Mouse (Mus musculus) forebrain, embryonic 16.5 days (tissue): Measurements from ENCODE around the gene Mgrn1. TPM values are rescaled to one million over a fixed set of nuclear protein-coding genes. Genes with fewer than 3 reads are reported as not detected.

Experiments used
- ATAC-seq: fragments of 200-750 bp; cut with Nextera tagmentation; 2 replicates; pipeline ENCODE4 v1.8.0; 2017; ENCODE audit warnings: mild to moderate bottlenecking, moderate library complexity
- H3K27ac ChIP-seq: fragments of 300-500 bp; sonication (generic); 2 replicates; pipeline ENCODE4 v1.5.1; 2014; ENCODE audit warnings: low read length, control low read depth
- H3K27me3 ChIP-seq: fragments of 300-500 bp; sonication (generic); replicated peaks from 2 replicates; pipeline ENCODE4 v1.6.1; 2014; ENCODE audit warnings: low read length; ENCODE audit not compliant: control insufficient read depth, insufficient read depth
- H3K36me3 ChIP-seq: fragments of 300-500 bp; sonication (generic); 2 replicates; pipeline ENCODE4 v1.6.1; 2014; ENCODE audit not compliant: control insufficient read depth, insufficient read depth
- H3K4me1 ChIP-seq: fragments of 300-500 bp; sonication (generic); replicated peaks from 2 replicates; pipeline ENCODE4 v1.6.1; 2014; ENCODE audit warnings: low read length; ENCODE audit not compliant: control insufficient read depth, insufficient read depth
- H3K4me2 ChIP-seq: fragments of 300-500 bp; sonication (generic); 2 replicates; pipeline ENCODE4 v1.6.1; 2014; ENCODE audit warnings: mild to moderate bottlenecking, low read length, control low read depth
- H3K4me3 ChIP-seq: fragments of 300-500 bp; sonication (generic); replicated peaks from 2 replicates; pipeline ENCODE4 v1.5.1; 2014; ENCODE audit warnings: mild to moderate bottlenecking, low read length, control low read depth
- H3K9ac ChIP-seq: fragments of 300-500 bp; sonication (generic); replicated peaks from 2 replicates; pipeline ENCODE4 v1.6.1; 2014; ENCODE audit warnings: low read depth, low read length, control low read depth
- H3K9me3 ChIP-seq: fragments of 300-500 bp; sonication (generic); 2 replicates; pipeline ENCODE4 v1.6.1; 2016; ENCODE audit warnings: low read length; ENCODE audit not compliant: control insufficient read depth
- WGBS: fragments of 180-500 bp; shearing (Covaris S2); extraction: QIAGEN DNeasy Blood & Tissue Kit; methylation state at CpG from one replicate; pipeline ENCODE4 v1.1.7; 2014; 5-methylcytosine and 5-hydroxymethylcytosine counted together
- polyA plus RNA-seq: library from polyadenylated mRNA; unstranded; fragments of >200 nt; fragmentation: Nextera tagmentation; extraction: Ambion mirVana; gene quantifications from 2 replicates; pipeline ENCODE4 v1.2.1, GENCODE M21; 2015

Gene Mgrn1
- polyA plus RNA-seq, result 104 and 108 TPM in 2 replicates

DNA sequence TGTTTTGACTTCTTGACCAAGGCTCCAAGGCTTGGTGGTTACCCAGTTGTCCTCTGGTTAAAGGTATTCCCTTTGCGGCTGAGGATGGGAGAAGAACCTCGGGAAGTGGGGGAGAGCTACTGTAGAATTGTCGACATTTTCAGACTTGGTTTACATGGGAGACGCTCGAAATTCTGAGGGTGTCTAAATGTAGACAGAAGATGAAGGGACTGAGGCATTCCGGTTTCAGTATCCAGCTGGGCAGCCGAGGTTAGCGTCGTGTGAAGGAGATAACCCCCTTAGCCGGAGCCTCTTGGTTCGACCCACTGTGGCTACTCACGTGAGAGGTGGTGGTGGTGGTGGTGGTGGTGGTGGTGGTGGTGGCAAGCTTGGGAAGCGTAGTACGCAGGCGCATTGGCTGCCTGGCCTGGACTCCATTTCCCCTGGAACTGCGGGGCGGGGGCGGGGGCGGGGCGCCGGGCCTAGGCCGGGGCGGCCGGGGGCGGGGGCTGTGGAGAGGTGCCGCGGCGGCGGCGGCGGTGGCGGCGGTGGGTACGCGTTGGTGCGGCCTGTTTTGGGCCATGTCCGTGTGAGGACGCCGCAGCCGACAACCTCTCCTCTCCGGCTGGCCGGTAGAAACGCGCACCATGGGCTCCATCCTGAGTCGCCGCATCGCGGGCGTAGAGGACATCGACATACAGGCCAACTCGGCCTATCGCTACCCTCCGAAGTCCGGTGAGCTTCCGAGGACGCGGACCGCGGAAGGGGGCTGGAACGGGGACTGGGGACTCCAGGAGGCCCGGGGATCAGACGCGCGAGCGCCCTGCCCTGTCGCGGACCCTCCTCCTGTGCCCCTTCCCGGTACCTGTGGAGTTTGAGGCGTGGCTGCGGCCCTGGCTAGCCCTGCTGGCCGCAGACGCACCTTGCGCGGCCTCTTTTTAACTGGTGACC lies at the start of gene Mgrn1:
TSS of gene Mgrn1 (plus strand) at position 490 of the 930 bp plus-strand sequence.
- Histone ChIP-seq H3K4me1 (peaks cover 31% of the 10 kb centered on the region), H3K9ac (peak within 1 kb of the TSS; percentile 91), H3K4me3 (peak within 1 kb of the TSS; percentile 91), H3K9me3 (no peaks in the 10 kb centered on the region), H3K27ac (peak within 1 kb of the TSS; percentile 86), H3K4me2 (peak within 1 kb of the TSS; percentile 80), H3K36me3 (no peaks in the 10 kb centered on the region), H3K27me3 (no peaks in the 10 kb centered on the region)
- ATAC-seq, result peak; percentile 88
- under 1% methylated on average over 73 of the region's 74 CpGs for WGBS

DNA sequence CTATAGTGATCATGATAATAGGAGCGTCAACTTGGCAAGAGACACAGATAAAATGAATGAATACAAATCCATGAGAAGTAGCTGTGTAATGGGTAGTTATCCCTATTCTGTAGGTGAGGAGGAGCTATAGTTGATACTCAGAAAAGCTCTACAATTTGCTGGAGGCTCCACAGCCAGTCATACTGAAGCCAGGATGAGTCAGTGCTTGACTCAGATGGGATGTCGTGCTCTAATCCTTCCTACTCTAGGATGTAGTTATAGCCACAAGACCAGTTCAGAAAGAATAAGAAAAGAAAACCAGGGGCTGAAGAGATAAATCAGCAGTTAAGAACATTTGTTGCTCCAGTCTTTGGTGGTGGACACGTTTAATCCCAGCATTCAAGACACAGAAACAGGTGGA lies 48.4 kb upstream of the Mgrn1 start:
- Histone ChIP-seq H3K27me3 (no peaks in the 10 kb centered on the region), H3K27ac (no peak overlapping the region), H3K4me1 (no peaks in the 10 kb centered on the region), H3K4me2 (no peak overlapping the region), H3K9ac (no peak overlapping the region), H3K36me3 (no peaks in the 10 kb centered on the region), H3K9me3 (no peaks in the 10 kb centered on the region), H3K4me3 (no peak overlapping the region)
- WGBS, result 80% methylated on average over 3 of the region's 3 CpGs
- no peak for ATAC-seq

DNA sequence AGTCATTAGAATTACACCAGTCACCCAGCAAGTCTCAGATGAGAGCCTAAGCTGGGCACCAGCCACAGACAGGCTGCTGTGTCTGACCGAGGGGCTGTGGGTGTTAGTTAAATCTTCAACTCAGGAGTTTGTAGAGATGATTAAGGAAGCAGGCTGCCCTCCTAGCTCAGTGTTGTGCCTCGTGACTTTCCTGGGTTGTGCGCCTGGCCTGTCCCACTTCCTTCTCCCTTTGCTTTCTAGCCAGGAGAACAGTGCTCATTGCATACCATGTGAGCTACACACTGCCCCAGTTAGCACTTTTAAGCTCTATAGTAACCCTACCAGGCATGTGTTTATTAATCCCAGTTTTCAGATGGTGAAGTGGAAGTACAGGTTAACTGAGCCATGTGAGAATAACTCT lies 46.5 kb upstream of the Mgrn1 start:
- H3K9me3 ChIP-seq, result no peaks in the 10 kb centered on the region
- H3K4me2 ChIP-seq, result no peak overlapping the region
- H3K9ac ChIP-seq, result no peak overlapping the region
- no peaks in the 10 kb centered on the region for H3K36me3 ChIP-seq
- H3K4me3 ChIP-seq, result no peak overlapping the region
- H3K27me3 ChIP-seq, result no peaks in the 10 kb centered on the region
- 74% methylated on average over 3 of the region's 3 CpGs for WGBS
- H3K4me1 ChIP-seq, result no peaks in the 10 kb centered on the region
- ATAC-seq, result no peak
- no peak overlapping the region for H3K27ac ChIP-seq

DNA sequence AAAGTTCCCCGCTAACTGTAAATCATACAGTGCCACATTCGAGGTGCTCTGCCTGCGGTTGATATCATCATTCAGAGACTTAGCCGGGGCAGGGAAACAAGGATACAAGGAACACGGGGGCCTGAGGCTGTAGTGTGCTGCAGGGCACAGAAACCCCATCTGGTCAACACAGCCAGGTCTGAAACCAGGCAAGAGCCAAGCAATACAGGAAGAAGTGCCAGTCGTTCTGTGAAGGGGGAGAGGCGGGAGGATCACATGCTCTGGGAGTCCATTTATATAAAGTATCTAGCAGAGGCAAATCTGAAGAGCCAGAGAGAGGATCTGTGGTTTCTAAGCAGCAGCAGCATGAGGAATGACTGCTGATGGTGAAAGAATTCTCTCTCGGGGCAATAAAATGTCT lies 45.8 kb upstream of the Mgrn1 start:
- no peak overlapping the region for H3K4me2 ChIP-seq
- H3K4me1 ChIP-seq, result no peaks in the 10 kb centered on the region
- ATAC-seq, result no peak
- H3K27ac ChIP-seq, result no peak overlapping the region
- no peaks in the 10 kb centered on the region for H3K36me3 ChIP-seq
- no peaks in the 10 kb centered on the region for H3K27me3 ChIP-seq
- H3K9me3 ChIP-seq, result no peaks in the 10 kb centered on the region
- H3K4me3 ChIP-seq, result no peak overlapping the region
- 83% methylated on average over 8 of the region's 8 CpGs for WGBS
- no peak overlapping the region for H3K9ac ChIP-seq

DNA sequence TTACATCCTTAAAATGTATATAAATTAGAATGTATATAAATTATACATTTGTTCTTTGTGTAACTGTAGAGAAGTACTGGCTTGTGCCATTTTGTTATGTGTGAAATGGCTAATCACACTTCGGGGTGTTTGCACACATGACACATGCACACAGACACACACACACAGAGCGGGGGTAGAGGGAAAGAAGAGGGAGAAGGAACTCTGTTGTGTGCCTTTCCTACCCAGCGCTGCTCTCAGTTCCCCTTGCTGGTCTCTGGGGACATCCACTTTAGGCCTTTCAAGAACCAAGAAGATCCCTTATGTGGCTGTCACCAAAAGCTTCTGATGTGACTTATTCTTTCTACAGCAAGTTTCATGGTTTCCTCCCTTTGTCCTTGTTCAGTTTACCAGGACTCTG lies 39.0 kb upstream of the Mgrn1 start:
- H3K36me3 ChIP-seq, result no peaks in the 10 kb centered on the region
- H3K27ac ChIP-seq, result no peak overlapping the region
- H3K27me3 ChIP-seq, result no peaks in the 10 kb centered on the region
- H3K4me2 ChIP-seq, result no peak overlapping the region
- WGBS, result 92% methylated on average over 3 of the region's 3 CpGs
- H3K9me3 ChIP-seq, result no peaks in the 10 kb centered on the region
- no peak for ATAC-seq
- H3K4me3 ChIP-seq, result no peak overlapping the region
- H3K9ac ChIP-seq, result no peak overlapping the region
- H3K4me1 ChIP-seq, result no peaks in the 10 kb centered on the region

DNA sequence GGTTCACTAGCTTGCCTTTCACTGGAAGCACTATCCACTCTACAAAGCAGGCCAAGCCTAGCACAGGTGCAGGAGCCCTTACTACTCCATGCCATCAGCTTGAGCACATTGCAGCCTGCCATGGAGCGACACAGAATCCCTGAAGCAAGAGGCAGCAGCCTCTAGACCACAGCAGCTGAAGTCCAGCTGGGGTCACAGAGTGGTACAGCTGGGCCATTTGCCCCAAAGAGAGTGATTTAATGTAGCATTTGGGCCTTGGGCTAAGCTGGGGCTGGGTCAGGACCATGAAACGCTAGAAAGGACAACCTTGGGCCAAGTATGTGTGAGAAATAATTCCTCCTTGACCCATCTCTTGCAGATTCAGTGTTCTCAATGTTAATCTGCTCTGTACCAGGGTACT lies 38.0 kb upstream of the Mgrn1 start:
- no peak for ATAC-seq
- Histone ChIP-seq H3K4me2 (no peak overlapping the region), H3K27me3 (no peaks in the 10 kb centered on the region), H3K36me3 (no peaks in the 10 kb centered on the region), H3K9me3 (no peaks in the 10 kb centered on the region), H3K4me1 (no peaks in the 10 kb centered on the region), H3K9ac (no peak overlapping the region), H3K27ac (no peak overlapping the region), H3K4me3 (no peak overlapping the region)
- 89% methylated on average over 2 of the region's 2 CpGs for WGBS

DNA sequence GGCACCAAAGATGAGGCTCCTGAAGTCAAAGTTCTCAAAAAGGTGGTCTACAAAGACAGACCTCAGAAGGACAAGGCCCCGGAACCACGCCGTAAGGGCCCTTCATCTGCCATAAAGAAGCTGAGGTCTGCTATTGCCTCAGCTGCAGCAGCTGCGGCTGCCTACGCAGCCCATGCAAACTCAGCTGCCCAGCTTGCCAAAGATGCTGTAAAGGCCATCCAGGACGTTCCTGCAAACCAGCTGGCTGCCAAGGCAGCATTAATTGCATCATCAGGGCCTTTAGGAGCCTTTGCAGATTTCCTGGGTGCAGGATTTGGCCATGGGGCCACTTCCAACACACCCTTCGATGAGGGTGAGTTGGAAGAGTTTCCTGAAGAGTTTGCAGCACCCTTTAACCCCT lies 35.7 kb upstream of the Mgrn1 start:
- Histone ChIP-seq H3K9ac (no peak overlapping the region), H3K4me3 (no peak overlapping the region), H3K36me3 (no peaks in the 10 kb centered on the region), H3K4me2 (no peak overlapping the region), H3K9me3 (no peaks in the 10 kb centered on the region), H3K4me1 (no peaks in the 10 kb centered on the region), H3K27ac (no peak overlapping the region), H3K27me3 (no peaks in the 10 kb centered on the region)
- WGBS, result 79% methylated on average over 7 of the region's 7 CpGs
- no peak for ATAC-seq

DNA sequence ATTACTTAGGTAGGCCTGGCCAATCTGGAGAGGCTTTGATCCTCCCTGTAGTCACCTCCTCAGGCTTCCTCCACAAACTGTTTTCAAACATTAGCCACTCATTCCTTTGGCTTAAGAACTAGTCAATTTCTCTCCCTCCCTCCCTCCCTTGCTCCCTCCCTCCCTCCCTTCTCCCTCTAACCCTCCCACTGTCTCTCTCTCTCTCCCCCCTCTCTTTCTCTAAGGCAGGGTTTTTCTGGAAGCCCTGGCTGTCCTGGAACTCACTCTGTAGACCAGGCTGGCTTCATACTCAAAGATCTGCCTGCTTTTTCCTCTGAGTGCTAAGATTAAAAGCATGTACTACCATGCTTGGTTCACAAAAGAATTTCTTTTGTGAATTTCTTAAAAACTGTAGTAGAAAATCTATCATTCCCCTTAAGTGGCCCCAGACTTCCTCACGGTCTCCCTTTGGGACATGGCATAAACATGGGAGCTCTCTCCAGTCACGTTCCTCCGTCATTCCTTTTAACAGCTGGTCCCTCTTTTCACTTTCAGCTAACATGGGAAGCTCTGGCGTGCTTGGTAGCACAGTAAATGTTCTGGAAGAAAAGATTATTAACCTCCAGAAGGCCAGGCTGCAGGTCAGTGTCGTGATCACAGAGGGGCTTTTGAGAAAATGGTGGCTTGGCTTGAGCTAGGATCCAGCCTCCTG lies 35.0 kb upstream of the Mgrn1 start:
- Histone ChIP-seq H3K4me3 (no peak overlapping the region), H3K4me2 (no peak overlapping the region), H3K9ac (no peak overlapping the region), H3K27ac (no peak overlapping the region), H3K36me3 (no peaks in the 10 kb centered on the region), H3K4me1 (no peaks in the 10 kb centered on the region), H3K9me3 (no peaks in the 10 kb centered on the region), H3K27me3 (no peaks in the 10 kb centered on the region)
- WGBS, result 72% methylated on average over 5 of the region's 5 CpGs
- ATAC-seq, result no peak

DNA sequence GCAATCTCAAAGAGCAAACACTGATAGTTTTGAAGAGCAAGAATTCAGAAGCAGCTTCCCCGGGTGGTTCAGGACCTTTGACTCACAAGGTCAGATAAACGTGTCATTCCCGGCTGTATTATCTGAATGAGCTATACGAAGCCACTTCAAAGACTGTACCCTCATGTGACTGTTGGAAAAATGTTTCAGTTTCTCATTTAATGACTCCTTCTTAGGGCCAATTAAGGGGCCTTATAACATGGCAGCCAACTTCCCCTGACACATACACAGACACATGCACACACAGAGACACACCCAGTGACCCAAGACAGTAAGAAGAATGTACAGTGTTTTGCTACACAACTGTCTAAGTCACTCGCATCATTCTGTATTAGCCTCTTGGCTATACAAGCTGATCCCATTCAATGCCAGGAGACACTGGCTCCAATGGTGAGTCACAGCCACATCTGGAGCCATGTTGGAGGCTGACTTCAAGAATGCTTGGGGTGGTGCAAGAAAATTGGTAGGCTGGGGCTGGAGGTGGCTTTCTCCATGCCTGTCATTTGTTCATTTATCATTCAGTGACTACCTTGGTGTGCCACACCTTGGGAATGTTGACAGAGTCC lies 30.9 kb upstream of the Mgrn1 start:
- 79% methylated on average over 5 of the region's 5 CpGs for WGBS
- Histone ChIP-seq H3K9me3 (no peaks in the 10 kb centered on the region), H3K9ac (no peak overlapping the region), H3K36me3 (no peaks in the 10 kb centered on the region), H3K4me2 (no peak overlapping the region), H3K27ac (no peak overlapping the region), H3K4me1 (no peaks in the 10 kb centered on the region), H3K27me3 (no peaks in the 10 kb centered on the region), H3K4me3 (no peak overlapping the region)
- no peak for ATAC-seq
